Mouse (Mus musculus) CH12.LX (cell line): ENCODE results near the gene Klk8.

ENCODE experiments used
- CHD1 ChIP-seq: IDR thresholded peaks from 2 replicates; pipeline ENCODE4 v1.6.1; 2012; ENCODE audit warnings: low read depth, low read length, improper control_type of control experiment, inconsistent platforms
- CTCF ChIP-seq, 2 experiments: IDR thresholded peaks in 1 of 2; conservative IDR thresholded peaks in 1 of 2; 2 replicates each; pipeline ENCODE4 v1.5.1; 2011 to 2012; ENCODE audit warnings: low read depth in 2 of 2, low read length in 2 of 2, improper control_type of control experiment in 1 of 2, inconsistent platforms in 1 of 2, mild to moderate bottlenecking in 1 of 2, moderate library complexity in 1 of 2
- E2F4 ChIP-seq: IDR thresholded peaks from 2 replicates; pipeline ENCODE4 v1.6.1; 2011; ENCODE audit warnings: low read depth, low read length, improper control_type of control experiment; ENCODE audit not compliant: insufficient replicate concordance
- IRF4 ChIP-seq: IDR thresholded peaks from 2 replicates; pipeline ENCODE4 v1.6.1; 2014; ENCODE audit warnings: low read depth, mild to moderate bottlenecking, inconsistent platforms, low read length, improper control_type of control experiment
- MXI1 ChIP-seq: IDR thresholded peaks from 2 replicates; pipeline ENCODE4 v1.6.1; 2011; ENCODE audit warnings: mild to moderate bottlenecking, low read depth, low read length, improper control_type of control experiment
- POLR2A ChIP-seq: IDR thresholded peaks from 2 replicates; pipeline ENCODE4 v1.6.1; 2011; ENCODE audit warnings: low read depth, mild to moderate bottlenecking, improper control_type of control experiment, low read length
- RAD21 ChIP-seq: IDR thresholded peaks from 2 replicates; pipeline ENCODE4 v1.6.1; 2011; ENCODE audit warnings: low read depth, mild to moderate bottlenecking, low read length, improper control_type of control experiment, moderate library complexity
- SMC3 ChIP-seq: IDR thresholded peaks from 2 replicates; pipeline ENCODE4 v1.6.1; 2011; ENCODE audit warnings: low read depth, low read length, improper control_type of control experiment
- TCF12 ChIP-seq: IDR thresholded peaks from 2 replicates; pipeline ENCODE4 v1.6.1; 2014; ENCODE audit warnings: low read depth, mild to moderate bottlenecking, inconsistent platforms, low read length, improper control_type of control experiment
- UBTF ChIP-seq: IDR thresholded peaks from 2 replicates; pipeline ENCODE4 v1.6.1; 2012; ENCODE audit warnings: low read depth, mild to moderate bottlenecking, inconsistent platforms, low read length, improper control_type of control experiment, moderate library complexity
- USF1 ChIP-seq: IDR thresholded peaks from 2 replicates; pipeline ENCODE4 v1.6.1; 2014; ENCODE audit warnings: low read depth, mild to moderate bottlenecking, inconsistent platforms, low read length, improper control_type of control experiment
- ZKSCAN1 ChIP-seq: IDR thresholded peaks from 2 replicates; pipeline ENCODE4 v1.6.1; 2012; ENCODE audit warnings: low read depth, inconsistent platforms, low read length, improper control_type of control experiment, borderline replicate concordance
- ZMIZ1 ChIP-seq: IDR thresholded peaks from 2 replicates; pipeline ENCODE4 v1.6.1; 2012; ENCODE audit warnings: low read depth, mild to moderate bottlenecking, inconsistent platforms, low read length, improper control_type of control experiment

DNA sequence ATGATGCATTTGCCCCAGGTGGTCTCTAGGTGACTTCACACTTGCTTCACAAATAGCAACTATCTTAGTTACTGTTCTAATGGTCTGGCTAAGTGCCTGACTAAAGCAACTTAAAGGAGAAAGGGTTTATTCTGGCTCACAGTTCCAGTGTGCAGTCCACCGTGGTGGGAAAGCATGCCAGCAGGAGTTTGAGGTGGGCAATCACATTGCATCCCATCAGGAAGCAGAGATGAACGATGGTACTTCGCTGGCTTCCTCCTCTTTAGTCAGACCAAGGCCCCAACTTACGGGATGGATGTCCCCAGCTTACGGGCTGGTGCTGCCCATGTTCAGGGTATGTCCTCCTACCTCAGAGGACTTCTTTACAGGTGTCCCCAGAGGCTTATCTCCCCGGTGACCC lies 54.2 kb downstream of the Klk8 start:
- TF ChIP-seq RAD21 (no peak), CTCF (conservative IDR thresholded peaks at IDR 0.05 in 1 of 2, IDR thresholded peaks at IDR 0.05 in 1 of 2; ENCODE audit: low read depth in 2 of 2, low read length in 2 of 2) (no peak), USF1 (no peak), CHD1 (no peak), E2F4 (no peak), TCF12 (no peak), ZMIZ1 (no peak), MXI1 (no peak), IRF4 (no peak), POLR2A (no peak), ZKSCAN1 (no peak), UBTF (no peak), SMC3 (no peak)
